Mouse (Mus musculus) myocyte (in vitro differentiated cells): ENCODE measurements at regions not wholly inside any gene's neighbourhood (a gene's known extent, or its start where the extent isn't known, plus 50 kb on each side); places are given as distances from the start of the nearest gene placed in this dataset.

Source experiments
- E2F4 ChIP-seq: IDR thresholded peaks from one replicate; pipeline ENCODE4 v1.6.1; 2011; ENCODE audit warnings: mild to moderate bottlenecking, control low read depth, moderate library complexity; ENCODE audit not compliant: insufficient read depth
- MAX ChIP-seq: IDR thresholded peaks from one replicate; pipeline ENCODE4 v1.6.1; 2011; ENCODE audit warnings: low read depth, mild to moderate bottlenecking, control low read depth
- MYOG ChIP-seq, 3 experiments: IDR thresholded peaks; one replicate each; pipeline ENCODE4 v1.6.1; 2011; ENCODE audit warnings: control low read depth in 2 of 3, low read depth in 2 of 3, mild to moderate bottlenecking in 2 of 3; ENCODE audit not compliant: insufficient read length in 2 of 3, control insufficient read depth in 1 of 3, insufficient read depth in 1 of 3
- POLR2A ChIP-seq: IDR thresholded peaks from one replicate; pipeline ENCODE4 v1.6.1; 2011; ENCODE audit warnings: low read depth, mild to moderate bottlenecking, control low read depth, moderate library complexity; ENCODE audit not compliant: insufficient read length
- POLR2AphosphoS2 ChIP-seq: IDR thresholded peaks from one replicate; pipeline ENCODE4 v1.6.1; 2011; ENCODE audit warnings: low read depth, control low read depth; ENCODE audit not compliant: insufficient read length
- TCF12 ChIP-seq: IDR thresholded peaks from one replicate; pipeline ENCODE4 v1.6.1; 2011; ENCODE audit warnings: mild to moderate bottlenecking, control low read depth; ENCODE audit not compliant: poor library complexity, insufficient read depth, severe bottlenecking

DNA sequence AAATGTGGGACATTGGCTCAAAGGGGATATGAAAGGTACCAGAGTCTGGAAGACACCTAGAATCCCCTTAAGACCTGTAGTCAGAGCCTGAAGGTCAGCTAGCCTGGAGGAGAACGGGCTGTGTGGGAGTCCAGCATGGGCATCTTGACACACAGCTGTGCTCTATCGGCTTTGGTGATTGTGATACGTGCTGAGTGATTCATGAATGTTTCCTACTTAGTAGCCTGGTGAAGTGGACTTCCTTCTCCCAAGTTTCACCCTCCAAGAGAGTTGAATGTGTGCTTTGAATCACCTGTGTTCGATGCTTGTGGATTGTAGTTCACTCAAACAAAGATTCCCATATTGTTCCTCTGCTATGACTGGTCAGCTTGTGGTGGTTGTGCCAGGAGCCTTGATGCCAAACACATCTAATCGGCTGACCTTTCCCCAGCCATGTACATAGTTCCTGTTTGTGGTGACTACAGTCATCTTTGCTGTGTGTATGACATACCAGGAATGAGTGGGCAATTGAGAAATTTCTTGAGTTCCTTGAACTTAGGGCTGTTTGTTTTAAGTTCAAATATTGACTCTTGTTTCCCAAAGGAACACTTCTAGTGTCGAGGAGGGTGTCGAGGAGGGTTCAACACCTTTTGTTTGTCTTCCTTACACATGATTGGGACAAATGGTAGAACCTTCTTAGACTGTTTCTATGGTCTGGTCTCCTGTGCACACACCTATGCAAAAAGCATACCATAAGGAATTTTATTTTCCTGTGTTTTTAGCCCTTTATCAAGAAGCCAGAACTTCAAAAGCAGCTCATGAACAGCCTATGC lies 201.6 kb downstream of the Gm5426 start:
- TF ChIP-seq MYOG (IDR thresholded peaks at IDR 0.05; ENCODE audit: control insufficient read depth in 1 of 3, insufficient read depth in 1 of 3, insufficient read length in 2 of 3, low read depth in 2 of 3) (no peak), E2F4 (no peak), TCF12 (no peak), POLR2A (no peak), POLR2AphosphoS2 (no peak), MAX (no peak)
